Mouse (Mus musculus) regulatory T cell (primary cell): ENCODE data around the gene Tsnax.

ENCODE experiments used
- in situ Hi-C: fragments of 300-600 bp; cut with MboI, MseI; formaldehyde crosslinking; loops from one replicate; pipeline ENCODE4 v1.15.1; 2025; ENCODE audit warnings: high pct_unique_total_duplicates

Gene Tsnax

GRCm38 (mm10) chr8:125041496-125041895 lies 28.7 kb downstream of the Tsnax start:
- in situ Hi-C loops, result no loop called here

DNA sequence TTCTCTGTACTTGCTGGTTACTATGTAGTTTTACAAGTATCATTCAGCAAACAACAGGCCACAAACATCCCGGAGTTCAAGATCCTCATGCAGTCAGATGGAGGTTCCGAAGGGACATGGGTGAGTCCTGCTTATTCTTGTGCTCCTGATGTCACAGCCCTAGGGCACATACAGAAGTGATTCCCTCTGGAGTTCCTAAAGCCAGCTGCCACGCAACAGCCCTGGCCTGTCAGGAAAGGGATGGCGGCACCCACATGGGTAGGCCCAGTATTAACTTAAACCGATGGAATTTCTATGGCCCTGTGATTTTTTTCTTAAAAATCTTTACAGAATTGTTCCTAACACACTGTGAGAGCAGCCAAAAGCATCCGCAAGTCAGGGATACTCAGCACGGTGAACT lies 30.6 kb downstream of the Tsnax start:
- in situ Hi-C loops, result no loop called here

DNA sequence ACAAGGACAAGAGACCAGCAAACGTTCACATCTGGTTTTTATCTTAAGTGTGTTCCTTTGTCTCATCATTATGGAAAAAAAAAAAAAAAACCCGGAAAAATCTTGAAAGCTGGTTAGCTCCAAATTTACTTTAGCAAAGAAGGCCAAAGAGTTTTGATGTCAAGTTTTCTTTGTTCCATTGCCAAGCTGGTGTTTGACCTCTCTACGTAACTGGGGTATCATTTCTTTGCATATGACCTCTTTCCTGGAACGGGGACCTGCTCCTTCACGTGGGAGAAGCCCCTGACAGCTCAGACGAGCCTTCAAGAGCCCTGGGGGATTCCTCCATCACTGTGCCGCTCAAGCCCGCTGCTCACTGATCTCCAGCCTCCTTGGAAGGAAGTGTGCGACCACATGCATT lies 31.1 kb downstream of the Tsnax start:
- in situ Hi-C loops, result no loop called here

- in situ Hi-C loops, result no loop called here
Measured at GRCm38 (mm10) chr8:125045760-125046159, 33.0 kb downstream of the Tsnax start.

GRCm38 (mm10) chr8:125049051-125049750 lies 36.4 kb downstream of the Tsnax start:
- in situ Hi-C loops, result no loop called here

DNA sequence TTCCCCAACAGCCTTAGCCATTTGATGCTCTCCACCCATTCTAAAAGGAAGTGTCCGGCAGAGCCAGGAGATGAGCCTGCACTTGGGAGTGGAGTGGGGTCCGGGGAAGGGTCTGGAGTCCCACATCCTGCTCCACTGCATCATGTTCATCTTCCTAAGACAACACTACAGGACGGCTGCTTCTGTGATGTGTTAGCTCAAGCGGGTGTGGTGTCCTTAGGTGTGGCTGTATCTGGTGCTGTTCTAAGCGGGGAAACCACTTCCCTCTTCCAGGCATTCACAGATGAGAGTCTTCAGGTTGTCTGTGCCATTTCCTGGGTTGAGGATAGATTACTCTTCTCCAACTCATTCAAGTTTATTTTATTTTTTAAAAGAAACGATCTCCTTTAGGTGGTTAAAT lies 37.0 kb downstream of the Tsnax start:
- in situ Hi-C loops, result no loop called here

GRCm38 (mm10) chr8:125052026-125052425 lies 39.2 kb downstream of the Tsnax start:
- in situ Hi-C loops, result no loop called here

DNA sequence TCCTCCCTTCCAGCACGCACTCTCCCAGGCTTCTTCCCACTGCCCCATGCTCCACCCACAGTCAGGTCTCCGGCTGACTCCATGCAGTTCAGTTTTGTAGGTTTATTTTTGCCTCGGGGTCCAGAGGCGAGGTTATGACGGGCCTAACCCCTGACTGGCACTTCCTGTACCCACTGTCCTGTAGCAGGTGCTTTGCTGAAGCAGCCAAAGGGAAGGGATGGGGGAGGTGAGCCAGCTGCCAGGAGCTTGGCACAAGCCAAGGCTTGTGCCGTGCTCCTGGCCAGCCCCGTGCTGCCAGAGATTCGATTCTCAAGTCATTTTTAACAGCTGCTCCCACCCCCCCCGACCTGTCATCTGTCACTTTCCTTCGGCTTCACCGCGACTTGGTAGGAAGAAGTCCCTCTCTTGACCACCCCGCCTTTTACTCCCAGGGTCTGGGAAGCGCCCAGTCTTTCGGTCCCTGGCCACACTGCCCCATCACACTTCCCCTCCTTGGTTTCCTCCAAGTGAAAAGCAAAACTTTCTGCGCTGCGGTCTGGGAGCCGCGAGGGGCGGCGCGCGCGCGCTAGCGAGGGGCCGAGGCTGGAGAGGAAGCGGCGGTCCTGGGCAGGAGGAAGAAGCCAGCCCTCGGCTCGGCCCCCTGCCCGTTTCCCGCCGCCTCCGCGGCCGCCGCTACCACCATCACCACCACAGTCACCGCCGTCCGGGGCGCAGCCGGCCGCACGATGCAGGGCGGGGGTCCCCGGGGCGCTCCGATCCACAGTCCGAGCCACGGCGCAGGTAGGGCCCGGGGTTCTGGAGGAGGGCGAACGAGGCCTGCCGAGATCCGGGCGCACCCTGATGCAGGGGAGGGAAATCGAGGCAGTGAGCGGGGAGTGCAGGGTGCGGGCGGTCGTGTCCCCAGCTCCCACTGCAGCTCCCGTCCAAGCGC lies 41.0 kb downstream of the Tsnax start, which contains the start of gene Disc1:
TSS of gene Disc1 (plus strand) at position 691 of the 931 bp plus-strand sequence.
- in situ Hi-C loops, result no loop called here

DNA sequence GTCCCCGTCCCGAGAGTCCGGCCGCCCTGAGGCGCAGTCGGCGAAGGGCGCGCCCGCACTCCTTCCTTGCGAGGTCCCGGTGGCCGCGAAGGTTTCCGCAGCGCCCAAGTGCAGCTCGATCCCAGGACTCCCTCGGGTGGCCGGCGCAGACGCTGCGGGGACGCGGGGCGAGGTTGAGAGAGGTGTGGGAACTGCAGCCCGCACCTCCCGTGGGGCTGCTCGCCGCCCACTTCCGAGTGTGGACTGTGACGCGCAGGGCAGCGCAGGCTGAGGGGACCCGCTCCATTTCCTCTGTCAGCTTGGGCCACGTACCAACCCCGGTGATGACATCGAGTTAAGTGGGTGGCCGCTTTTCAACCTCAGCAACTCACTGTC lies 41.6 kb downstream of the Tsnax start:
- in situ Hi-C loops, result no loop called here

DNA sequence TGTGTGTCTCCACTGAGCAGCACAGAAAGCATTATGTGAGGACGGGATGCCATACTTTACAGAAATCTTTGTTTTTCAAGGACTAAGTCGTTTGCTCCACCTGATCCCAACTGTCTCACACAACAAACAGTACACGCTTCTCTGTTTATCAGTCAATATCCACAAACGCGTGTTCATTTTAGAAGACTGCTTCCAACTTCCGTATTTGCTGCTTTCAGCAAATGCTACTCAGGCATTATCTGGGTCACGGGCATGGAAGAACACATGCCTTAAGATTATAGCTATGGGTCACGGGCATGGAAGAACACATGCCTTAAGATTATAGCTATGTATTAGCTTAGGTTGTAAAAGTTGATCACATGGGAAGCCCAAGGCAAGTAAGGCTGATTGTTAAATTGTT lies 48.1 kb downstream of the Tsnax start:
- in situ Hi-C loops, result no loop called here

DNA sequence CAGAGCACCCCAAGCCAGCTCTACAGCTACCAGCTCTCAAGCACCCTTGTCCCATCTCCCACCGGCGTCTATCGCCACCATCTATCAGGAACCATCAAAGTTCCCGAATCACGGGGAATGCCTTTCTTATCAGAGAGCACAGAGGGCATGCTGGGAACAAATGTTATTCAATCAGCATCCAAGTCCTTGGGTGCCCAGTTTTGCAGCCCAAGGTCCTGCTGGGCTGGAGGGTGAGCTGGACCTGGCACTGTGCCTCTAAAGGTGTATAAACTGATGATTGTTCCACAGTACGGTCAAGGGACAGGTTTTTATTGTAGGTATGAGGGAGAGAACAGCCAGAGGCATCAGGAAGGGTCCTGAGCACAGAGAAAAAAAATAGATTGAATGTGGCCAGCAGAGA lies 52.8 kb downstream of the Tsnax start:
- in situ Hi-C loops, result no loop called here

GRCm38 (mm10) chr8:125066913-125067595 lies 54.3 kb downstream of the Tsnax start:
- in situ Hi-C loops, result no loop called here

GRCm38 (mm10) chr8:125067596-125067960 lies 54.8 kb downstream of the Tsnax start:
- in situ Hi-C loops, result no loop called here

DNA sequence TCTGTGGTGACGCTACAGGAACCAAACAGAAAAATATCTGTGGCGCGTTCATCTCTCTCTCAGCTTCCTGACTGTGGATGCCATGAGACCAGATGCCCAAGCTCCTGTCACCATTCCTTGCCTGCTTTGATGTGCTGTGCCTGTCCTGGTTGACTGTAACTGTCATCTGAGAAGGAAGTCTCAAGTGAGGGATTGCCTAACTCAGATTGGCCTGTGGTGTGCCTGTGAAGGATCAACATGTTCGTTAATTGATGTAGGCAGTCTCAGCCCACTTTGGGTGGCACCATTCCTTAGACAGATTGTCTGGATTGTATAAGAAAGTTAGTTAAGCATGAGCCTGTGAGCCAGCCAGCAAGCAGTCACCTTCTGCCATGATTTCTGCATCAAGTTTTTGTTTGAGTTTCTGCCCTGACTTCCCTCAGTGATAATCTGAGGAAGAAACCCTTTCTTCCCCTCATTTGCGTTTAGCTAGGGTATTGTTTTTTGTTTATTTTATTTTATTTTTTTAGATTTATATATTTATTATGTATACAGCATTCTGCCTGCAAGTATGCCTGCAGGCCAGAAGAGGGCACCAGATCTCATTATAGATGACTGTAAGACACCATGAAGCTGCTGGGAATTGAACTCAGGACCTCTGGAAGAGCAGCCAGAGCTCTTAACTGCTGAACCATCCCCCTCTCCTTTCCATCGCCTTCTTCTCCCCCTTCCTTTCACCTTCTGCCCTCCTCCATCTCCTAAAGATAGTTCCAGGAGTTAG lies 55.5 kb downstream of the Tsnax start:
- in situ Hi-C loops, result no loop called here

DNA sequence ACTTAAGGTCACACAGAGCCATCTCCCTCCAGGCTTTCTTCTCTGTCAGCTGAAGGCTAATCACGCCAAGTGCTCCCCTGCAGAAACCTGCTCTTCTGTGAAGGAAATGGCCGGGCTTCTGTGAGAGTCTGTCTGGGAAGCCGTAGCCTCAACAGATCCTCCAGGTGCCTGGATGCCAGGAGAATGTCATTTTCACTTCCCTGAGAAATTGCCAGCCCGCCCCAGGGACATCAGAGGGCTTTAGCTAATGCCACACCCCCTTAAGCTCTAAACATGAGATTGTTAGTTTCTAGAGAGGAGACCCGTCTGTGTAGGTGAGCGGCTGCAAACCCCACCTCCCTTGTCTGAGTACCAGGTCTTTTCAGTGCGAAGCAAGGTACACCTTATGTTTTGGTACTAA lies 56.5 kb downstream of the Tsnax start:
- in situ Hi-C loops, result no loop called here

GRCm38 (mm10) chr8:125069733-125070132 lies 56.9 kb downstream of the Tsnax start:
- in situ Hi-C loops, result no loop called here

DNA sequence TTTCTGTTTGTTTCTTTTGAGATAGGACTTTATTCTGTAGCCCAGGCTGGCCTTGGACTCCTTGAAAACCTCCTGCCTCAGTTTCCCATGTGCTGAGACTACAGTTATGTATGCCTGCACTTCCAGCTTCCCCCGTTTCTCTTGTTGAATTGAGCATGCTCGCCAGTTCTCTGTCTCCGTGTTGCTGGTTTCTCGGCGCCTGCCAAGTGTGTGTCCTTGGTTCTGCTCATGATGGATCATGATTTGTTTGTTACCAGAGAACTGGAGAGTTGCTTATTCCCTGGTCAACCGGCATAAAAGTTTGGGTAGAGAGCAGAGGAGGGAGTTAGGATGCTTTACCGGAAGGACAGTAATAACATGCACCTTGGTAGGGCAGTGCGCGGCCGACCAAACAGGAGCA lies 61.3 kb downstream of the Tsnax start:
- in situ Hi-C loops, result no loop called here

DNA sequence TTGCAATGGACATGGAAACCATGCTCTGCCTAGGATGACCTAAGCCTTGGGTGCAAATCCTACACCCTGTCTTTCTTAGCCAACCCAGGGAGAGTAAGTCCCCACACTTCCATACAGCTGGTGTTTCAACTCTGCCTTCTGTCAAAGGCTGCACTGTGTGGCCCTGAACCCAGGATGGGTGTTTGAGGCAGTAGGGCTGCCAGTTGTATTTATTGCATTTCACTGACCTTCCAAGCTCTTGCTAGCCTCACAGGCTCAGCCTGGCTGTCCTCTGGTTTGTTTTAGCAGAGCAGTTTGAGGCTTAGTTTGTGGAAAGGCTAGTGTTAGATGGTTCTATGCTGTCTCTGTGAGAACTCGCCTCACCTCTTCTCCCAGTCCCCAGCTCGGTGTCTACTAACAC lies 61.8 kb downstream of the Tsnax start:
- in situ Hi-C loops, result no loop called here

DNA sequence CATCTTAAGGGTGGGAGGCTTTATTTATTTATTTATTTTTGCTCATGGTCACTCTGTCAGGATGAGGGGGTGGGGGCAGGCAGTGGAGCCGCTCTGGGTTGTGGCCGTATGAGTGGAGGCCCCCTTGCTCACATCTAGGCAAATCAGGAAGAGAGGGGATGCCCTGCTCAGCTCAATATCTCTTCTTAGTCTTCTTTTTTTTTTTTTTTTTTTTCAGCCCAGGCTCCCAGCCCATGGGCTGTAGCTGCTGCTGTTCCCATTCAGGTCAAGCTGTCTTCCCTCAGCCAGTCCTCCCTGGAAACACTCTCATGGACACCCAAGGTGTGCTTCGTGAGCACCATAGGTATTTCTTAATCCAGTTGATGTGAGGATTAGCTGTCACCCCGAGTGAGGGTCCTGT lies 62.6 kb downstream of the Tsnax start:
- in situ Hi-C loops, result no loop called here

GRCm38 (mm10) chr8:125077326-125077725 lies 64.5 kb downstream of the Tsnax start:
- in situ Hi-C loops, result no loop called here

DNA sequence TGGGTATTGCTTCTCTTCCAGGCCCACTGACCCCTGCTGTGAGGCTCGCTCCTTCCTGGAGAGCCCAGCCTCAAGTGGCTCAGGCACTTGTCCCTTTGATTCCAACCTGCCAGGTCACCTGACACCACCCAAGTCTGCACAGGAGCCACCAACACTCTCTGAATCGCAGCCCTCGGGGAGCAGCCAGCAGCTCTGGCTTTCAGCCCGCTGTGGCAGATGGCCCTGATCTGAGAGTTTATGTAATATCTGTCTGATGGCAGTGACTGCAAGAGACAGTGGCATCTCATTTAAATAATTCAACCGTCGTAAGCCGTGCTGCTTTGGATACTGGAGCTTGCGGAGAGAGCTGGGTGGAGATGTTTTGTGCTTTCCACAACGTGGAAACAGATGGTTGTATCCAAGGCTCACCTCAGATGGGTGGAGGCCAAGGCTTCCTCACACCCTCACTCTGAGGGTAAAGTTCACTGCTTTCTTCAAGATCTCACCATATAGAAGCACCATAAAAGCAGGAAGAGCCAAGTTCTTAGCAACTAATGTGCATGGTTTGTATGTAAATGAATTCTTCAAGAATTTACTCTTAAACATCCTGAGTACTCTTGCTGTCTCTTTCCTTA lies 66.1 kb downstream of the Tsnax start:
- in situ Hi-C loops, result no loop called here
